Mouse (Mus musculus) ovary, adult 2 months (tissue): ENCODE data around the gene Optc. TPM values are rescaled to one million over a fixed set of nuclear protein-coding genes. Genes with fewer than 3 reads are reported as not detected.

Source experiments
- polyA plus RNA-seq: library from polyadenylated mRNA; depleted of rRNA; stranded (reverse); fragments of >200 nt; gene quantifications from 2 replicates; pipeline ENCODE4 v1.2.3, GENCODE M21; 2012; rRNA removed

The Optc gene
- polyA plus RNA-seq: 5.8 and 8.6 TPM in 2 replicates

DNA sequence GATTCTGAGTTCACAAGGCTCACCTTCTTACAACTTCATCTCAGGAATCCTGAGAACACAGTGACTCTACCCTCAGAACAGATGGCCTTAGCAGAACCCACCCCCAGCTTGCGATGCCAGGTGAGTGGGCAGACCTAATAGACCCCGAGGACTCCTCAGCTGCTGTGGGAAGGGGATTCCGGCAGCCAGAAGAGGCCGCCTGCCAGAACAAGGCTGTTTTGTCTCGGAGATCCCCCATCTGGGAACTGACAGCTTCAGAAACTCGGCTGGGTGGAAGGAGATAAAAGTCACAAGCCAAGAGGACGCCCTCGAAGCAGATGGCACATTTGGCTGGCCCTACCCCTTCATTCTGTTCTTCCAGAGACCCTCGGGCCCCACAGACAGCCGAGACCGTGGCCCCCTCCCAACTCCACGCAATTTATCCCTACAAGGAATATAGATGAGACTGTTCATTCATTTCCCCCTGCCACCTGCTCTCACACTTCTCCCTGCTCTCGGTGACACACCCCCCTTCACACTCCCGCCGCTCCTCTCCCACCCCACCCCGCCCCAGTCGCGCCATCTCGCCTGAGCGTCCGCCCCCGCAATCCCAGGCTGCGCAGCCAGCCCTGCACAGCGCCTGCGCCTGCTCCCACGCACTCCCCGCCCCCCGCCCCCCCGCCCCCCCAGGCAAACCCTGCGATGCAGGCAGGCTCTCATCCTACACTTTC, at the start of gene Optc:
Gene Optc, minus strand, starts transcription at position 51 of the 710 bp plus-strand sequence.

DNA sequence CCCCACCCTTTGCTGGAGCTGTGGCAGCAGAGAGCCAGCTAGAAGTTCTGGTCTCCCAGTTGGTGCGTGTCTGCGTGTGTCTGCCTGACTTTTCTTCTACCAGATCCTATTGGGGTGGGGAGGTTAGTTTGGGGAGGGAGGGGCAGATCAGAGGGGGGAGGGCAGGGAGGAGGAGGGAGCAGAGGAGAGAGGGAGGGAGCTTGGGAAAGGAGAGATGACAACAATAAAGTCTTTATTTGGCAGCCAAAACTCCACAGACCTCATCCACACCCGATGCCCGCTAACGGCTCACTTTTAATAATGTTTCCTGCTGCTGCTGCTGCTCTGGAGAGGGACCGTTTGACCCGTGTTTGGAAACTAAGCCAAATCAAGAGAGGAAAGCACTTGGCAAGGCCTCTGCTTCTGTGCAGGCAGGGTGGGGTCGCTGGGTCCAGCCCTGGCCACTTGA, 13.5 kb upstream of the Optc start, which contains the start of gene Prelp:
Gene Prelp, minus strand, starts transcription at position 111 of the 448 bp plus-strand sequence.

Other genes starting within 250 kb of the Optc start
- gene Zbed6, start 247.1 kb downstream of the Optc start, polyA plus RNA-seq: 2.5 and 3.1 TPM in 2 replicates
- gene Gm38394, start 246.7 kb downstream of the Optc start, polyA plus RNA-seq: 2.6 and 2.9 TPM in 2 replicates
- 0.79 and 0.87 TPM in 2 replicates for gene Lax1, start 217.9 kb downstream of the Optc start, polyA plus RNA-seq
- gene Atp2b4, start 107.0 kb downstream of the Optc start, polyA plus RNA-seq: 12.8 and 17.8 TPM in 2 replicates
- gene Prelp, start 13.4 kb upstream of the Optc start, polyA plus RNA-seq: 19.2 and 31.4 TPM in 2 replicates
- gene Fmod, start 129.3 kb upstream of the Optc start, polyA plus RNA-seq: 7.0 and 11.3 TPM in 2 replicates
- 34.0 and 46.2 TPM in 2 replicates for gene Btg2, start 171.1 kb upstream of the Optc start, polyA plus RNA-seq
- gene Chit1, start 203.2 kb upstream of the Optc start, polyA plus RNA-seq: 0.23 and 0.25 TPM in 2 replicates